Mouse (Mus musculus): ENCODE data around the gene Ift46.

DNA sequence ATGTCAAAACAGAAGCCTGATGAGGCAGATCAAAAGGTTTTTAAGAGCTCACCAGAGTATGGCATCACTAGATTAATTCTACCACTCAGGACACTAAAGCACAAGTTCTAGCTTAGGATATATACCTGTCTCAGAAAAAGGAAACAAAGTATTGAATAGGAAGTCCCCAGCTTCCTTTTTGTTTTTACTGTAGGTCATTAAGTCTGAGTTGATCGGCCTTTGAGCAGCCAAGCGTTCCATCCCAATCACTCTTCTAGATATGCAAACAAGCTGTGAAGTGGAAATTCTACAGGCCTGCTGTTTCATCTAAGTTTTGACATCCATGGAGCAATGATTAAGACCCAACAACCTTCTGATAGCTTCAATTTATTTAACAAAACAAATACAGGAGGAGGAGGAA is 6.8 kb upstream of the Ift46 start:
- TF ChIP-seq CTCF (IDR thresholded peaks at IDR 0.05; ENCODE audit: borderline replicate concordance, insufficient read depth, low read length) (no peak), POLR2A (IDR thresholded peaks at IDR 0.05; ENCODE audit: low read depth, low read length) (no peak)

All from embryonic fibroblast, embryonic 13.5 days (primary cell).